Mouse (Mus musculus) liver, postnatal 0 days (tissue): ENCODE data around the gene Lrmp.
A peak's percentile ranks its signal among the peaks of the same experiment; 100 is the strongest.

Experiments
- CTCF ChIP-seq: sonication (generic); IDR thresholded peaks from 2 replicates; pipeline ENCODE4 v1.5.1; 2016; ENCODE audit warnings: antibody characterized with exemption, low read depth
- EP300 ChIP-seq: IDR thresholded peaks from 2 replicates; pipeline ENCODE4 v1.6.1; 2016; ENCODE audit warnings: antibody characterized with exemption, low read depth, mild to moderate bottlenecking

DNA sequence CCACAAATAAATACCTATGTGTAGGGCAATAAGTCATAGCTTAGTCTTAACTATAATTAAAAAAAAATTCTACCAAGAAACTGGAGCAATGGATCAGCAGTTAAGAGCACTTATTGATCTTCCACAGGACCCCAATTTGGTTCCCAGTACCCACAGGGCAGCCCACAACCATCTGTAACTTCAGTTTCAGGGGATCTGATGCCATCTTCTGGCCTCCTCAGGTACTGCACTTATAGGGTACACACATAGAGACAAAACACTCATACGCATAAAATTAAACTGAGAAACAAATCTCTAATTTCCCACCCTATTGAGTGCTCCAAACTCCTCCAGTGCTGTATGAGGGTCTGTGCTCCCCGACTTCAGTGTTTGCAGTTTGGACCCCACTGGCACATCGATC lies 12.2 kb downstream of the Lrmp start:
- TF ChIP-seq CTCF (peak; percentile 50), EP300 (no peak)
